ENCODE assay signal across 14 mouse cellular contexts in genomic region chr16:11709999-11710667, GRCm38 (mm10).
A peak's percentile ranks its signal among the peaks of the same experiment; 100 is the strongest.
DNase-seq lines count a peak whose midpoint lies in the region; ATAC-seq and TF ChIP-seq lines count a peak whose summit lies in the region.
"Had no signal": no experiment of that assay in that cellular context is flagged by ENCODE, and none has a peak within 500 bp of the region (broad histone marks: within the 10 kb centered on the region; RNA-seq: fewer than 3 reads in every experiment).

No protein-coding gene starts in this region.

- H3K9ac ChIP-seq in intestine, embryonic 15.5 days, result no peak overlapping the region
- H3K9ac ChIP-seq in intestine, postnatal 0 days (ENCODE audit: low read depth, low read length), result no peak overlapping the region
- H3K9ac ChIP-seq: embryonic facial prominence, embryonic 13.5 days had no signal

- no peaks in the 10 kb centered on the region for H3K9me3 ChIP-seq in intestine, embryonic 15.5 days
- H3K9me3 ChIP-seq in intestine, postnatal 0 days (ENCODE audit: control insufficient read depth), result no peaks in the 10 kb centered on the region
- H3K9me3 ChIP-seq: embryonic facial prominence, embryonic 13.5 days had no signal

- H3K4me1 ChIP-seq in intestine, embryonic 15.5 days (replicated peaks), result peaks cover 6% of the 10 kb centered on the region; the same call in 1 of the 2 replicates
- H3K4me1 ChIP-seq in intestine, postnatal 0 days (replicated peaks; ENCODE audit: control insufficient read depth, insufficient read depth, low read length), result peaks cover 5% of the 10 kb centered on the region; the same call in 1 of the 2 replicates

- peak; percentile 59; the same call in 1 of the 2 replicates for ATAC-seq in intestine, embryonic 15.5 days
- ATAC-seq in intestine, postnatal 0 days, result no peak
- ATAC-seq in megakaryocyte, adult 5-6 weeks (ENCODE audit: poor library complexity, severe bottlenecking), result no peak

- 49% methylated on average over 5 of the region's 5 CpGs for WGBS in intestine, embryonic 15.5 days
- 37% methylated on average over 5 of the region's 5 CpGs for WGBS in intestine, postnatal 0 days

- no peaks in the 10 kb centered on the region for H3K27me3 ChIP-seq in intestine, embryonic 15.5 days (replicated peaks)
- no peaks in the 10 kb centered on the region for H3K27me3 ChIP-seq in intestine, postnatal 0 days (replicated peaks; ENCODE audit: control insufficient read depth, insufficient read depth, low read length)
- H3K27me3 ChIP-seq: embryonic facial prominence, embryonic 13.5 days had no signal

- no peak overlapping the region for H3K4me2 ChIP-seq in intestine, embryonic 15.5 days (replicated peaks)
- no peak overlapping the region for H3K4me2 ChIP-seq in intestine, postnatal 0 days (replicated peaks; ENCODE audit: low read depth)
- H3K4me2 ChIP-seq: embryonic facial prominence, embryonic 13.5 days had no signal

- no peak overlapping the region for H3K27ac ChIP-seq in intestine, embryonic 15.5 days
- no peak overlapping the region for H3K27ac ChIP-seq in intestine, postnatal 0 days (ENCODE audit: low read depth, low read length)
- H3K27ac ChIP-seq: embryonic facial prominence, embryonic 13.5 days; kidney, postnatal 0 days had no signal

- no peaks in the 10 kb centered on the region for H3K36me3 ChIP-seq in intestine, embryonic 15.5 days
- H3K36me3 ChIP-seq in intestine, postnatal 0 days (ENCODE audit: control insufficient read depth, insufficient read depth), result no peaks in the 10 kb centered on the region; the same call in 1 of the 2 replicates
- H3K36me3 ChIP-seq: embryonic facial prominence, embryonic 13.5 days had no signal

- DNase-seq in heart, adult 11 months, result peak; percentile 79
- no peak for DNase-seq in heart, adult 9 months (ENCODE audit: low spot score in 2 of 2)
- DNase-seq in urinary bladder, adult 2 months (ENCODE audit: low spot score), result peak; percentile 11
- no peak for DNase-seq in urinary bladder, postnatal 25 days (ENCODE audit: low spot score)
- no peak for DNase-seq in spleen, adult 18-20 months
- DNase-seq: cerebellum, adult 9-10 months; liver; thymus, postnatal 25 days had no signal

- no peak overlapping the region for H3K4me3 ChIP-seq in intestine, embryonic 15.5 days (replicated peaks)
- no peak overlapping the region for H3K4me3 ChIP-seq in intestine, postnatal 0 days (ENCODE audit: low read depth, low read length)
- H3K4me3 ChIP-seq: embryonic facial prominence, embryonic 13.5 days; myocyte had no signal

- no peak for TF ChIP-seq CTCF in intestine, postnatal 0 days (IDR thresholded peaks at IDR 0.05; ENCODE audit: low read depth)

Comparison
In these comparisons a context has a peak if more than half of its experiments do, and no peak if none do; other contexts are left out.
1. DNase-seq: peak in heart, adult 11 months (single experiment) and urinary bladder, adult 2 months (single experiment); none in heart, adult 9 months (0 of 2), urinary bladder, postnatal 25 days (single experiment) and spleen, adult 18-20 months (0 of 2).